Mouse (Mus musculus) lung, embryonic 16.5 days (tissue): ENCODE measurements at regions not wholly inside any gene's neighbourhood (a gene's known extent, or its start where the extent isn't known, plus 50 kb on each side); places are given as distances from the start of the nearest gene placed in this dataset.
A peak's percentile ranks its signal among the peaks of the same experiment; 100 is the strongest.

Experiments
- ATAC-seq: fragments of 200-750 bp; cut with Nextera tagmentation; 2 replicates; pipeline ENCODE4 v1.8.0; 2017; ENCODE audit warnings: low read depth, mild to moderate bottlenecking, moderate library complexity
- H3K27ac ChIP-seq: fragments of 300-500 bp; sonication (generic); 2 replicates; pipeline ENCODE4 v1.5.1; 2014; ENCODE audit warnings: mild to moderate bottlenecking, control low read depth, low read length
- H3K27me3 ChIP-seq: fragments of 300-500 bp; sonication (generic); 2 replicates; pipeline ENCODE4 v1.6.1; 2014; ENCODE audit warnings: low read depth, low read length, mixed read lengths; ENCODE audit not compliant: control insufficient read depth, insufficient read depth
- H3K36me3 ChIP-seq: fragments of 300-500 bp; sonication (generic); 2 replicates; pipeline ENCODE4 v1.6.1; 2014; ENCODE audit warnings: low read length; ENCODE audit not compliant: control insufficient read depth, insufficient read depth
- H3K4me1 ChIP-seq: fragments of 300-500 bp; sonication (generic); replicated peaks from 2 replicates; pipeline ENCODE4 v1.6.1; 2014; ENCODE audit warnings: low read length, mixed read lengths; ENCODE audit not compliant: control insufficient read depth, insufficient read depth
- H3K4me2 ChIP-seq: fragments of 300-500 bp; sonication (generic); 2 replicates; pipeline ENCODE4 v1.6.1; 2014; ENCODE audit warnings: low read depth, low read length, control low read depth
- H3K4me3 ChIP-seq: fragments of 300-500 bp; sonication (generic); 2 replicates; pipeline ENCODE4 v1.5.1; 2014; ENCODE audit warnings: mild to moderate bottlenecking, low read length, control low read depth
- H3K9ac ChIP-seq: fragments of 300-500 bp; sonication (generic); 2 replicates; pipeline ENCODE4 v1.6.1; 2014; ENCODE audit warnings: low read length, control low read depth
- H3K9me3 ChIP-seq: fragments of 300-500 bp; sonication (generic); 2 replicates; pipeline ENCODE4 v1.6.1; 2016; ENCODE audit warnings: low read length; ENCODE audit not compliant: control insufficient read depth
- WGBS: fragments of 180-500 bp; shearing (Covaris S2); extraction: QIAGEN DNeasy Blood & Tissue Kit; methylation state at CpG from one replicate; pipeline ENCODE4 v1.1.7; 2014; 5-methylcytosine and 5-hydroxymethylcytosine counted together

GRCm38 (mm10) chr16:86883862-86884261 is 470.1 kb upstream of the N6amt1 start:
- H3K27ac ChIP-seq: no peak overlapping the region
- ATAC-seq: no peak
- no peaks in the 10 kb centered on the region for H3K36me3 ChIP-seq
- H3K27me3 ChIP-seq: no peaks in the 10 kb centered on the region
- H3K4me2 ChIP-seq: no peak overlapping the region
- H3K4me3 ChIP-seq: no peak overlapping the region
- no peaks in the 10 kb centered on the region; the same call in 1 of the 2 replicates for H3K4me1 ChIP-seq
- H3K9me3 ChIP-seq: no peaks in the 10 kb centered on the region
- no peak overlapping the region for H3K9ac ChIP-seq
- 54% methylated on average over 7 of the region's 7 CpGs for WGBS

DNA sequence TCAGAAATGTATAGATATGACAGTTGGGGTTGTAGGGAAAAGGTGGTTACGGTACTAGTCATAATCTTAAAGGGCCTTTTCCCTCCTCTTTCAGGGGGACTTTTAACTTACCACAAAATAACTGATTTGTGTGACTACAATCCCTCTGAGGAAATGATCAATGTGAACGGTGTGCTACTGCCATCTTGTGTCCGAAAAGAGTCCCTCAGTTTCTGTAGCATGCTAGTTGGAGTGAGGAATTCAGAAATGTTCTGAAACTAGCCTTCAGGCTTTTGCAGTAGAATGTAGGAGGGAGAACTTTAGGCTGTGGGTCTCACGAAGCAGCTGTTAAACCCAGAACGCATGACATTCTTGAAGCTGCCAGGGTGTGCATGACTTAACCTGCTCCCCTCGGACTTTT is 471.5 kb upstream of the N6amt1 start:
- Histone ChIP-seq H3K4me3 (no peak overlapping the region), H3K36me3 (no peaks in the 10 kb centered on the region), H3K9ac (no peak overlapping the region), H3K4me2 (no peak overlapping the region), H3K9me3 (no peaks in the 10 kb centered on the region), H3K27me3 (no peaks in the 10 kb centered on the region), H3K4me1 (no peaks in the 10 kb centered on the region; the same call in 1 of the 2 replicates), H3K27ac (no peak overlapping the region)
- ATAC-seq: peak; percentile 69; the same call in 1 of the 2 replicates
- WGBS: 12% methylated on average over 6 of the region's 6 CpGs

DNA sequence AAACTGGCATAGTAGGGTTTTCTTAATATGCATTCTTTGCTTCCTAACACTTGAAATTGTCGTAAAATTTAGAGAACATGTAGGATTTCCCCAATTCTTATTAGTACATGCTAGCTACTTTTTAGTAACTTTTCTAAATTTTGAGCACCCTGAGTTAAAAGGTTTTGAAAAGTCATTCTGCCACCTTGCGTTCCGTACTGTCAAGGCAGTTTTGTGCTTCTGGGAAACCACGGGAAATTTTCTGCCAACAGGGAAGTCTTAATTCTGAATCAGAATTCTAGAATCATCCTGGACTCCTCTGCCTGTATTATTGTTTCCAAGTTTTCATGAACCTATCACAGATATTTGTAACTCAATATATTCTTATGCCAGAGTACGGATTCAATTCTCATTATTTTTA is 472.4 kb upstream of the N6amt1 start:
- Histone ChIP-seq H3K36me3 (no peaks in the 10 kb centered on the region), H3K27ac (no peak overlapping the region), H3K9me3 (no peaks in the 10 kb centered on the region), H3K9ac (no peak overlapping the region), H3K4me3 (no peak overlapping the region), H3K4me2 (no peak overlapping the region), H3K27me3 (no peaks in the 10 kb centered on the region), H3K4me1 (no peaks in the 10 kb centered on the region; the same call in 1 of the 2 replicates)
- WGBS: 63% methylated on average over 5 of the region's 5 CpGs
- ATAC-seq: no peak

GRCm38 (mm10) chr16:86860828-86861227 is 493.2 kb upstream of the N6amt1 start:
- H3K36me3 ChIP-seq: no peaks in the 10 kb centered on the region
- H3K4me3 ChIP-seq: no peak overlapping the region
- no peak for ATAC-seq
- H3K27ac ChIP-seq: no peak overlapping the region
- no peak overlapping the region for H3K9ac ChIP-seq
- H3K4me1 ChIP-seq: no peaks in the 10 kb centered on the region
- no peaks in the 10 kb centered on the region for H3K27me3 ChIP-seq
- WGBS: 88% methylated on average over 2 of the region's 2 CpGs
- H3K9me3 ChIP-seq: no peaks in the 10 kb centered on the region
- no peak overlapping the region for H3K4me2 ChIP-seq

- 50% methylated on average over 2 of the region's 2 CpGs for WGBS
- Histone ChIP-seq H3K36me3 (no peaks in the 10 kb centered on the region), H3K4me3 (no peak overlapping the region), H3K27me3 (no peaks in the 10 kb centered on the region), H3K27ac (no peak overlapping the region), H3K9me3 (no peaks in the 10 kb centered on the region), H3K4me2 (no peak overlapping the region), H3K9ac (no peak overlapping the region), H3K4me1 (no peaks in the 10 kb centered on the region)
- no peak for ATAC-seq
Observed at GRCm38 (mm10) chr16:86855891-86856290, 498.1 kb upstream of the N6amt1 start.

DNA sequence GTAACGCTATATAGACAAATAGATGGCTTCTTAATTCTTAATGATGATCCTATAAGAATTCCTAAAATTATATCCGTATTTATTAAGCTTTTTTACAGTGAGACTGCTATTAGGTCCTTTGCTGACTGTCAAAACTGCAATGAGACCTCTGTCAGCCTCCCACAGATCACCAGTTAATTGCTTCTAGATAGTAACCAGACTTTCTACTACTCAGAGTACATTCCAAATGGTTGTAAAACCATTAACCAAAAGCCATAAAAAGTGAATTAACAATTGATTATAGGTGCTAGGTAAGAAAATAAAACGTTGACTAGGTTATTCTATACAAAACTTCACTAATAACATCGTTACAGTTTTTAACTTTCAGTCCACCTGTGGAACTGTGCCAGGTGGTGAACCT is 498.7 kb upstream of the N6amt1 start:
- no peak overlapping the region for H3K4me2 ChIP-seq
- H3K4me1 ChIP-seq: no peaks in the 10 kb centered on the region
- H3K9ac ChIP-seq: no peak overlapping the region
- no peaks in the 10 kb centered on the region for H3K27me3 ChIP-seq
- no peak overlapping the region for H3K4me3 ChIP-seq
- H3K27ac ChIP-seq: no peak overlapping the region
- WGBS: 77% methylated on average over 4 of the region's 4 CpGs
- H3K9me3 ChIP-seq: no peaks in the 10 kb centered on the region
- ATAC-seq: no peak
- no peaks in the 10 kb centered on the region for H3K36me3 ChIP-seq

GRCm38 (mm10) chr16:86853398-86853797 is 500.6 kb upstream of the N6amt1 start:
- no peaks in the 10 kb centered on the region for H3K4me1 ChIP-seq
- no peak overlapping the region for H3K9ac ChIP-seq
- no peak overlapping the region for H3K4me3 ChIP-seq
- no peak overlapping the region for H3K4me2 ChIP-seq
- no peak for ATAC-seq
- H3K27me3 ChIP-seq: no peaks in the 10 kb centered on the region
- H3K36me3 ChIP-seq: no peaks in the 10 kb centered on the region
- no peak overlapping the region for H3K27ac ChIP-seq
- WGBS: 50% methylated on average over 1 of the region's 1 CpGs
- H3K9me3 ChIP-seq: no peaks in the 10 kb centered on the region

DNA sequence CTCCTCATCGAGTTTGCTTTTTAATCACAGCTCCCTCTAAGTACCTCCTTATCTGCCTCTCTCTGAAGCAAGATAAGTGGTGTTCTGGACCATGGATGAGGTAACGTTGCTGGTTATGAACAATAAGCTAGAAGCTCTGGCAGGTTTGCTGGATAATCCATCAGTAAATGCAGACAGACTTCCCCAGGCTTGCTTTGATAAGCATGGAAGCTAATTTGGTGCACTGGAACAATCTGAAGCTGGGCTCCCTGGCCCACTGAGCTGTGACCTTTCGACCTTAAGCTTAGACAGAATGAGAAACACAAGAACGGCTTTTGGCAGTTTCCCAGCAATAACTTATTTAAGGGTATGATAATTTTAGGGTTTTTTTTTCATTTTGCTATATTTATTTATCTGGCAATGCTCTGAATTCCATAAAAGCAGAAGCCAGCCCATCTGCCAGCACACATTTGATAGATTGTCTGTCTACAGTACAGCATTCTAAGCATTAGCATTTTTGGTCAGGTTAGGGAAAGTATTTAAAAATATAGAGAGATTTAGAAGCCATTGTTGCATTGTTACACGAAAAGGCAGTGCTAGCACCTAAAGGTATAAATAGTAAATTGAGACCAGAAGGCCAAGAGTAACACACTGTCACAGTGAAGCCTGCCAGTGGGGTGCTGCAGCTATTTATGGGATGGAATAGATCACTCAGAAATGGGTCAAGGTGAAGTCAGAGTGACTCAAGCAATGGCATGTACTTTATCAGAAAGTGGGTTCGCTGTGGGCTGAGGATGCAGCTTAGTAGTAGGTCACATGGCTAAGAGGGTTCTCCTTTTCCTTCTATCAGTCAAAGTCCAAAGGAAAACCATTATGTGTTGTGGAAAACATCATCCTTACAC is 515.3 kb upstream of the N6amt1 start:
- ATAC-seq: peak; percentile 82
- no peak overlapping the region for H3K4me3 ChIP-seq
- 0 out of 2 replicates have a peak overlapping the region, but pooled peaks have one; percentile 4 for H3K4me2 ChIP-seq
- H3K9ac ChIP-seq: no peak overlapping the region
- H3K27me3 ChIP-seq: no peaks in the 10 kb centered on the region
- peak overlapping the region; percentile 65 for H3K27ac ChIP-seq
- no peaks in the 10 kb centered on the region for H3K9me3 ChIP-seq
- H3K4me1 ChIP-seq: peaks cover 5% of the 10 kb centered on the region
- 30% methylated on average over 6 of the region's 6 CpGs for WGBS
- no peaks in the 10 kb centered on the region for H3K36me3 ChIP-seq

DNA sequence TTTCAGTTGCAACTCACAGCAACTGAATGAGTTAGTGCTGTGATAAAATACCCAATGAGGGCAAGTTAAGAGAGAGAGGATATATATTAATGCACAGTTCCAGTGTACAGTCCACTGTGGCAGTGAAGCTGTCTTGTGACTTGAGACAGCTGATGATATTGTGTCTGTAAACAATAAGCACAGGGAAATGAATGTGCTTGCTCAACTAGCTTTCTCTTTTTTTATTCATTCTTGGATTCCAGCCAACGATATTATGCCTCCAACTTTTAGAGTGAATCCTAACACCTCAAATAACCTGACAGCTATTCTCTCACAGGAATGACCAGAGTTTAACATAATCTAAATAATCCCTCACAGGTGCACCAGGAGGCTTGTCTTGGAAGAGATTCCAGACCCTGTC is 526.3 kb upstream of the N6amt1 start:
- Histone ChIP-seq H3K4me1 (no peaks in the 10 kb centered on the region; the same call in 1 of the 2 replicates), H3K4me2 (no peak overlapping the region), H3K9ac (no peak overlapping the region), H3K9me3 (no peaks in the 10 kb centered on the region), H3K27me3 (no peaks in the 10 kb centered on the region), H3K27ac (no peak overlapping the region), H3K4me3 (no peak overlapping the region), H3K36me3 (no peaks in the 10 kb centered on the region)
- 18% methylated on average over 1 of the region's 1 CpGs for WGBS
- peak; percentile 81 for ATAC-seq
